Mouse (Mus musculus) liver, embryonic 14.5 days (tissue): ENCODE measurements at regions not wholly inside any gene's neighbourhood (a gene's known extent, or its start where the extent isn't known, plus 50 kb on each side); places are given as distances from the start of the nearest gene placed in this dataset.
"Not testable (repeated sequence)": the region's sequence is repeated elsewhere in the genome, so short reads cannot be mapped to it uniquely, and the experiment has no call there.

ENCODE experiments used
- CTCF ChIP-seq: IDR thresholded peaks from 2 replicates; pipeline ENCODE4 v1.5.1; 2016; ENCODE audit warnings: antibody characterized with exemption, low read depth, control low read depth
- EP300 ChIP-seq: IDR thresholded peaks from 2 replicates; pipeline ENCODE4 v1.6.1; 2016; ENCODE audit warnings: antibody characterized with exemption, low read depth

DNA sequence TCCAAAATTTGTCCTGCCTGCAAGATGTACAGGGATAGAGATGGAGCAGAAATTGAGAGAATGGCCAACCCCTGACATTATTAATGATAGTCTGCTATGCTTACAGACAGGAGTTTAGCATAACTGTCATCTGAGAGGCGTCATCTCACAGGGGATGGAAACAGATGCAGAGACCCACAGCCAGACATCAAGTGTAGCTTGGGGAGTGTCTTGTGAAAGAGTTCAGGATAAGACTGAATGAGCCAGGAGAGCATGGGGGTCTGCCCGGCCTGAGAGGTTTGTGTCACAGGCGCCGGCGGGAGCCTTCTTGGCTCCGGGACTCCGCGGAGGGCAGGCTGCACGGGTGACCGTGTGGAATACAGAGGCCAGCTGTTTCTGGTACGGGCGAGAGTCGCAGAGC, 319.1 kb downstream of the Lrig3 start:
- not testable (repeated sequence) for TF ChIP-seq CTCF, EP300
